Mouse (Mus musculus): ENCODE results near the gene Caln1.

DNA sequence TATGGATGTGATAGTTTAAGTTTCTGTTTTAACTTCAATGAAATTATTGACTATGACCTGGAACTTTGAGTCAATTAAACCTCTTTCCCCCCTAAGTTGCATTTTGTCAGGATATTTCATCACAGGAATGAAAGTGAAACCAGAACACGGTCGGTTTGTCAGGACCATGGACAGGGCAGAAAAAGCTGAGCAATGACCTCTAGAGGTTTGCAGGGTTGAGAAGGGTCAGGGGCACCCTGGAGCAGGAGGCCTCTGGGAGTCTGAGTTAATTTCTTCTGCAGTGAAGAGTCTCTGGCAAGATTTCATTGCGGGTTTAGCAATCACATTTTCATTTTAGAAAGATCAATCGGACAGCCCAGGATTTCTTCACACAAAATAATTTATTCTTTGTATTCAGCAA, 184.7 kb downstream of the Caln1 start:
- no peak for TF ChIP-seq TAL1 (IDR thresholded peaks at IDR 0.05; ENCODE audit: low read length)
- no peak for TF ChIP-seq GATA1 (IDR thresholded peaks at IDR 0.05; ENCODE audit: low read length)

All from erythroblast, embryonic 14.5 days (primary cell).